Mouse (Mus musculus) liver, embryonic 16.5 days (tissue): ENCODE measurements around the gene Elk4. TPM values are rescaled to one million over a fixed set of nuclear protein-coding genes. Genes with fewer than 3 reads are reported as not detected.

ENCODE experiments used
- ATAC-seq: fragments of 200-750 bp; cut with Nextera tagmentation; 2 replicates; pipeline ENCODE4 v1.8.0; 2017; ENCODE audit warnings: low read depth, mild to moderate bottlenecking, moderate number of reproducible peaks, moderate library complexity
- H3K27ac ChIP-seq: fragments of 300-500 bp; sonication (generic); 2 replicates; pipeline ENCODE4 v1.5.1; 2014; ENCODE audit warnings: mild to moderate bottlenecking, low read length
- H3K27me3 ChIP-seq: fragments of 300-500 bp; sonication (generic); 2 replicates; pipeline ENCODE4 v1.6.1; 2014; ENCODE audit warnings: low read depth, low read length, mixed read lengths; ENCODE audit not compliant: control insufficient read depth, insufficient read depth
- H3K36me3 ChIP-seq: fragments of 300-500 bp; sonication (generic); 2 replicates; pipeline ENCODE4 v1.6.1; 2014; ENCODE audit warnings: mild to moderate bottlenecking; ENCODE audit not compliant: control insufficient read depth, insufficient read depth
- H3K4me1 ChIP-seq: fragments of 300-500 bp; sonication (generic); 2 replicates; pipeline ENCODE4 v1.6.1; 2014; ENCODE audit warnings: low read depth, low read length, mixed read lengths; ENCODE audit not compliant: control insufficient read depth
- H3K4me2 ChIP-seq: fragments of 300-500 bp; sonication (generic); 2 replicates; pipeline ENCODE4 v1.6.1; 2014; ENCODE audit warnings: low read depth, low read length, mixed read lengths
- H3K4me3 ChIP-seq: fragments of 300-500 bp; sonication (generic); 2 replicates; pipeline ENCODE4 v1.5.1; 2014; ENCODE audit warnings: low read depth, mild to moderate bottlenecking, low read length
- H3K9ac ChIP-seq: fragments of 300-500 bp; sonication (generic); 2 replicates; pipeline ENCODE4 v1.6.1; 2014; ENCODE audit warnings: low read depth, low read length
- H3K9me3 ChIP-seq: fragments of 300-500 bp; sonication (generic); replicated peaks from 2 replicates; pipeline ENCODE4 v1.6.1; 2016; ENCODE audit warnings: low read length; ENCODE audit not compliant: control insufficient read depth
- WGBS: fragments of 180-500 bp; shearing (Covaris S2); extraction: QIAGEN DNeasy Blood & Tissue Kit; methylation state at CpG from one replicate; pipeline ENCODE4 v1.1.7; 2014; ENCODE audit not compliant: insufficient replicate concordance; 5-methylcytosine and 5-hydroxymethylcytosine counted together
- polyA plus RNA-seq: library from polyadenylated mRNA; unstranded; fragments of >200 nt; fragmentation: Nextera tagmentation; extraction: Ambion mirVana; gene quantifications from 2 replicates; pipeline ENCODE4 v1.2.1, GENCODE M21; 2015

Elk4 gene
- polyA plus RNA-seq, 1 experiment from 2014 or later: 10.0 TPM

GRCm38 (mm10) chr1:132078413-132078812 is 71.0 kb downstream of the Elk4 start:
- Histone ChIP-seq H3K9ac (no peak overlapping the region), H3K4me2 (no peak overlapping the region), H3K36me3 (no peaks in the 10 kb centered on the region), H3K27me3 (no peaks in the 10 kb centered on the region), H3K9me3 (no peaks in the 10 kb centered on the region), H3K27ac (no peak overlapping the region), H3K4me3 (no peak overlapping the region), H3K4me1 (no peaks in the 10 kb centered on the region)
- WGBS: 58% methylated on average over 2 of the region's 2 CpGs
- no peak for ATAC-seq

Other genes starting within 250 kb of the Elk4 start
- 5.4 and 6.4 TPM in 2 replicates for gene Pm20d1, start 210.2 kb upstream of the Elk4 start, polyA plus RNA-seq
- 1.0 and 1.2 TPM in 2 replicates for gene Slc41a1, start 180.1 kb upstream of the Elk4 start, polyA plus RNA-seq
- 9.4 and 10.0 TPM in 2 replicates for gene Rab29, start 140.4 kb upstream of the Elk4 start, polyA plus RNA-seq
- gene Nucks1, start 97.1 kb upstream of the Elk4 start, polyA plus RNA-seq: 25.1 and 27.4 TPM in 2 replicates
- gene Slc45a3, start 44.6 kb upstream of the Elk4 start, polyA plus RNA-seq: 3.0 and 3.2 TPM in 2 replicates
- gene Mfsd4a, start 60.5 kb downstream of the Elk4 start, polyA plus RNA-seq: 5.3 and 6.3 TPM in 2 replicates
- 1.3 and 1.4 TPM in 2 replicates for gene Cdk18, start 132.1 kb downstream of the Elk4 start, polyA plus RNA-seq
- gene Lemd1, start 183.8 kb downstream of the Elk4 start, polyA plus RNA-seq: not detected in 2 replicates
- gene AC124108.1, start 183.8 kb downstream of the Elk4 start, polyA plus RNA-seq: not detected in 2 replicates
- not detected in 2 replicates for gene Gm10188, start 222.2 kb downstream of the Elk4 start, polyA plus RNA-seq